Mouse (Mus musculus): ENCODE measurements around the gene Ube2d2b.

The Ube2d2b gene

GRCm38 (mm10) chr5:107829998-107830560 lies at the start of gene Ube2d2b:
Gene Ube2d2b, plus strand, starts transcription at chr5:107830099.
- DNase-seq (ENCODE audit: low read depth, low spot score) = no peak

- no peak for DNase-seq (ENCODE audit: low read depth, low spot score)
Measured at GRCm38 (mm10) chr5:107782360-107782759, 47.5 kb upstream of the Ube2d2b start.

DNA sequence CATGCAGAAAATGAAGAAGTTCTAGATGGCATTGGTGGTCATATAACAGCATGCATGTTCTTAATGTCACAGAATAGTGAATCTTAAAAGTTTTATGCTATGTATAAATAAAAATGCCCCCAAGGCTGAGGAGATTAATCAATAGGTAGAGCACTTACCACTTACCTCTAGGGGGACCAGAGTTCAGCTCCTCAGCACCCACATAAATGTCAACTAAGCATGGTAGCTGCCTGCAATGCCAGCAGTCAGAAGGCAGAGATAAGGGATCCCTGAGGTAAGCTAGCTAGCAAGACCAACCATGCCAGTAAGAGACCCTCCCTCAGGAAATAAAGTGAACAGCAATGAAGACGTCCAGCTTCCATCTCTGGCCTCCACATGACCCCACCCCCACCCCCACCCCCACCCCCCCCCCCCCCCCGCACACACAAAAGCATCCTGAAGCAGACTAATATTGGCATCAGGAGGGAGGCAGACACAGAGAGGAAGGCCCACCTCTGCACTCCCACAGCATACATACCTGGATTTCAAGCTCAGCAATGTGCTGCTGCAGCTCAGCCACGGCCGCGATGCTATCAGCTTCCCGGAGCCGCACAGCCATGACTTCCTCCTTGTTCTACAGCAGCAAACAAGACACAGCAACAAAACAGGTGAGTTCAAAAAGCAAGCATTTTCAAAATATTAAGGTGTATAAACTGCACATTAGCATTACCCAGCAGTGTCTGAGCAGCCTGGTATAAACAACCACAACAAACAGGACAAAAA lies 42.0 kb upstream of the Ube2d2b start:
- no peak for DNase-seq (ENCODE audit: low read depth, low spot score)

DNA sequence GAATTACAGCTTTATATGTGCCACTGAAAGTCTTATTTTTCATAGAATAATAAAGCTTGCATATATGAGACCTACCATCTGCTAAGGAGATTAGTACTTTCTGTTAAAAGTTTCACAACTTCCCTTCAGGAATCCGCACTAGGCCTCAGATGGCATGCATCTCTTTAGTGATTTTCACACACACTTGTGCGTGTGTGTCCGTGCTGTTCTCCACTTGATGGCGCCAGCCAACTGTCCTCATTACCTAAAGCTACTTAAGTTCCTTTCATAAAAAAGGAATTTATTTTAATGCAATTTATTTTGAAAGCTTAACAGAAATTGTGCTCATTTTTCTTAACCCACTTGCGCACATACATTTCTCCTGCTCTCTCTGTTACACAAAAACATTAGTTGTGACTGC lies 40.4 kb upstream of the Ube2d2b start:
- peak; percentile 1 for DNase-seq (ENCODE audit: low read depth, low spot score)

GRCm38 (mm10) chr5:107791966-107792365 lies 37.9 kb upstream of the Ube2d2b start:
- no peak for DNase-seq (ENCODE audit: low read depth, low spot score)

- DNase-seq (ENCODE audit: low read depth, low spot score) = no peak
Measured at GRCm38 (mm10) chr5:107792516-107792915, 37.4 kb upstream of the Ube2d2b start.

DNA sequence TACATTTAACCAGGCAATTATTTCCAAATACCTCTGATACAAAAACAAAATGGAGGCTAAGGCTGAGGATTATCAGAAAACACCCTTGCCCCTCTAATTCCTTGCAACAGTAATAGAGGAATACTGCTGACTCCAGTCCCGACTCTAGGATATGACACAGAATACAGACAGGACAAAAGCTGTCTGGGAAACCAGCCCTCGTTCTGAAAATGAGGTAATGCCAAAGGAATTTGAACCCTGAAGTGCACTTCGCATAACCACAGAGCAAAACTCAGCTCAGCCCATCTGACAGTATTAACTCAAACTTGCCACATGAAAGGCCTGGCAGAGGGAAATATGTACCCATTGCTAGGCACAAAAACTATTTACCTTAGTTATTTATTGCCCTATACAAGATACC lies 36.6 kb upstream of the Ube2d2b start:
- no peak for DNase-seq (ENCODE audit: low read depth, low spot score)

GRCm38 (mm10) chr5:107793927-107794326 lies 36.0 kb upstream of the Ube2d2b start:
- no peak for DNase-seq (ENCODE audit: low read depth, low spot score)

GRCm38 (mm10) chr5:107798290-107798689 lies 31.6 kb upstream of the Ube2d2b start:
- no peak for DNase-seq (ENCODE audit: low read depth, low spot score)

DNA sequence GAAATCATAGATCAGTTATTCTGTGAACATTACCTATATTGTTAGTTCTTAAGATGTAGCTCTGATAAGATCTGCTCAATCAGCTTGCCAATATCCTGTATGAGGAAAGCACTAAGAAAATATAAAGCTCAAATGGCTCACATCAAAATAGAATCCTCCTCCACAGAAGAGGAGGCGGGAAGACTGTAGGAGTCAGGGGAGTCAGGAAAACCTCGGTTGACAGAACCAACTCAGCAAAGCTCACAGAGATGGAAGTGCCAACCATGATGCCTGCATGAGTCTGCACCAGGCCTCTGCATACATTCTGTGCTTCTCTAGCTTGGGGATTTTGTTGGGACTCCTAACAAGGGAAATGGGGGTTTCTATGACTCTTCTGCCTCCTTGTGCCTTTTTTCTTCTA lies 28.7 kb upstream of the Ube2d2b start:
- DNase-seq (ENCODE audit: low read depth, low spot score) = no peak

DNA sequence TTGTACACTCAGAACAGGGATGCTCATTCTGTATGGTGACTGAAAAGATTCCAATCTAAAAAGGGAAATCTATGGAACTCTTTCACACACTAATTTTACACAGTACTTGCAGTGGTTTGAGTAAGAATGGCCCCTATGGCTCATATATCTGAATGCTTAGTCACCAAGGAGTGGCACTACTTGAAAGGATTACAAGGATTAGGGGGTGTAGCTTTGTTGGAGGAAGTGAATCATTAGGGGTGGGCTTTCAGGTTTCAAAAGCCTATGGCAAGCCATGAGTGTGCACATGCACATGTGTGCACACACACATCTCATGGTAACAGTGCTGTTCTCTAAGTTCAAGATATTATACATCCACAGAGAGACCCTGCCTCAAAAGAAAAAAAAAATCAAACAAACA lies 27.3 kb upstream of the Ube2d2b start:
- no peak for DNase-seq (ENCODE audit: low read depth, low spot score)

- no peak for DNase-seq (ENCODE audit: low read depth, low spot score)
Measured at GRCm38 (mm10) chr5:107807496-107807895, 22.4 kb upstream of the Ube2d2b start.

- DNase-seq (ENCODE audit: low read depth, low spot score) = no peak
Measured at GRCm38 (mm10) chr5:107814651-107815050, 15.2 kb upstream of the Ube2d2b start.

- DNase-seq (ENCODE audit: low read depth, low spot score) = no peak
Measured at GRCm38 (mm10) chr5:107822521-107822920, 7.4 kb upstream of the Ube2d2b start.

- DNase-seq (ENCODE audit: low read depth, low spot score) = no peak
Measured at GRCm38 (mm10) chr5:107831351-107831750, 1.5 kb downstream of the Ube2d2b start.

- no peak for DNase-seq (ENCODE audit: low read depth, low spot score)
Measured at GRCm38 (mm10) chr5:107834287-107834686, 4.4 kb downstream of the Ube2d2b start.

DNA sequence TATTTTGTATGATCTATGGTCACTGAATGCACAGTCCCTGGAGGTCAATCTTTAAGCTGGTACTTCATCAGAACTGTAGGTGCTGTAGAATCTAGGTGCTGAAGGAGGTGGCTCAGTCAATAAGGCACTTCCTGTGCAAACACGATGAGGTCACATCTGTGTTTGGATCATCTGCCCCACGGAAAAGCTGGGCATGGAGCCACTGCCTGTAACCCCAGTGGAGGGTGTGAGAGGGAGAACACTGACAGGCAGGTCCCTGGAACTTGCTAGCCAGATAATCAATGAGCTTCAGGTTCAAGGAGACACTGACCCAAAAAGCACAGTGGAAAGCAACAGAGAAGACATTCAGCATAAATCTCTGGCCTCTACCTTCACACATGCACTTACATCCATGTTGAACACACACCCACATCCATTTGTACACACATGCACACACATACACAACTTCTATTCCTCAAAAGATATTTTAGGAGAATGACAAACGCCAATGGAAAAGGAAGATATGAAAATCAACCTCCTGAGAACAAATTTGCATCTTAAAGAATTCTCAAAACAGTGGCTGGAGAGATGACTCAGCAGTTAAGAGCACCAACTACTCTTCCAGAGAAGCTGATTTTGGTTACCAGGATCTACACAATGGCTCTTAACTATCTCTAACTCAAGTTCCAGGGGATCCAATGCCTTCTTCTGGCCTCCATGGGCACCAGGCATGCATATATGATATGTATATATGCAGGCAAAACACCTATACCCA lies 9.2 kb downstream of the Ube2d2b start:
- DNase-seq (ENCODE audit: low read depth, low spot score) = no peak

GRCm38 (mm10) chr5:107840549-107841238 lies 10.8 kb downstream of the Ube2d2b start:
- no peak for DNase-seq (ENCODE audit: low read depth, low spot score)

DNA sequence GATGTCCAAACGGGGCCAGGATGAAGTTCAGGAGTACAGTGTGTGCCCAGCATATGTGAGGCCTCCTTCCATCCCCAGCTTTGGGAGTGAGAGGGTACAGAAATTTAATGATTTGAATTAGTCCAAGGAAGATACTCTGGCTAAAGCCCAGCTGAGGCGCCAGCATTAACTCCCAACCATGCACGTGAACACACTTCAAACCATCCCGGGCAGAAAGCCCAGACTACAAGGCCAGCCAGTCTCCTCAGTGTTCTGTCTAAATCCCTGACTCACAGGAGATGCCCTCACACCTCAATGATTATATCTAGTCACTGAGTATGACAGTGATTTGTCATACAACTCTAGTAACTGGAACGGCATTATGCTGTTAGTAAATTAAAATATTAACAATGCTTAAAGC lies 17.4 kb downstream of the Ube2d2b start:
- DNase-seq (ENCODE audit: low read depth, low spot score) = no peak

DNA sequence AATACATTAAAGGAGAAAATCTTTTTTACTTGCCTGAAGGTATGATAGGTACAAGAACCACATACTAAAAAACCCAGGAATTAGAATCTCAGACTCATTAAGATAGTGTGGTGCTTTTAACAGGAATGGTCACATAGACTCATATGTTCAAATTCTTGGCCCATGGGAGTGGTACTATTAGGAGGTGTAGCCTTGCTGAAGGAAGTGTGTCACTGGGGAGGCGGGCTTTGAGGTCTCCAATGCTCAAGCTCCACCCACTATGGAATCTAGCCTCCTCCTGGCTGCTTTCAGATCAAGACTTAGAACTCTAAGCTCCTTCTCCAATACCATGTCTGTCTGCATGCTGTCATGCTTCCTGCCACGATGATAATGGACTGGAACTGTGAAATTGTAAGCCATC lies 17.9 kb downstream of the Ube2d2b start:
- DNase-seq (ENCODE audit: low read depth, low spot score) = no peak

DNA sequence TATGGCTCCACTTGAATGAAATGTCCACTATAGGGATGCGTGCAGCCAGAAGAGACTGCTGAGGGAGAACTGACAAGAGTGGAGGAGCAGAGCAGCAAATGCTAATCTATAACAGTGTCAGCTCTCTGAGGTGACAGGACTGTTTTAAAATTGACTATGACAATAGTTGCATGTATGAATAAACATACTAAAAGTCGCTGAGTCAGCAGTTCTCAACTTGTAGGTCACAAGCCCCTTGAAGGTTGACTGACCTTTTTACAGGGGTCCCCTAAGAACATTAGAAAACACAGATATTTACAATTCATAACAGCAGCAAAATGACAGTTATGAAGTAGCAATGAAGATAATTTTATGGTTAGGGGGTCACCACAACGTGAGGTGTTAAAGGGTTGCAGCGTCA lies 19.1 kb downstream of the Ube2d2b start:
- no peak for DNase-seq (ENCODE audit: low read depth, low spot score)

DNA sequence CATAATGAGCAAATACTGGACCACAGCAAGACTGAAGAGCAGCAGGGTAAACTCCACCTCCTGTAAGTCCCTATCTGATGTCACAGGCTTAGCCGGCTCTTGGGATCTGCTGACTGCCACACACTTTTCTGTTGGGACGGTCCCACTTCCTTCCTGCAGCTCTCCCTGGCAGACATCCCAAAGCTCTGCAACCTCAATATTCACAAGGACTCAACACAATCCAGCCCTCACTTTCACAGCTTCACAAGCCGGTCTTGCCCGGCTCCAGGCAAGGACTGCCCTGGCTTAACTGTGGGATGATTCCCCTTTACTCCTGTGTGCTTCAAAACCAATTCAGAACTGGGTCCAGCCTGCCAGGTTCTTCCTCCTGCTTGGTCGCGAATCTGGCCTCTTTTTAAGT lies 23.9 kb downstream of the Ube2d2b start:
- DNase-seq (ENCODE audit: low read depth, low spot score) = no peak
